Mouse (Mus musculus) small intestine, adult 2 months (tissue): ENCODE data around the gene Rin1. TPM values are rescaled to one million over a fixed set of nuclear protein-coding genes. Genes with fewer than 3 reads are reported as not detected.

Experiments
- H3K27ac ChIP-seq: fragments of 200-500 bp; 2 replicates; pipeline ENCODE4 v1.5.1; 2012; ENCODE audit warnings: low read depth, low read length, control low read depth, inconsistent platforms; ENCODE audit not compliant: insufficient read depth
- H3K27me3 ChIP-seq: fragments of 200-500 bp; 2 replicates; pipeline ENCODE4 v1.6.1; 2012; ENCODE audit warnings: mild to moderate bottlenecking, moderate library complexity, low read length, inconsistent platforms; ENCODE audit not compliant: control insufficient read depth, insufficient read depth
- H3K36me3 ChIP-seq: fragments of 200-500 bp; 2 replicates; pipeline ENCODE4 v1.6.1; 2012; ENCODE audit warnings: mild to moderate bottlenecking, low read length, control low read depth, inconsistent platforms; ENCODE audit not compliant: control insufficient read depth, insufficient read depth
- H3K4me1 ChIP-seq: fragments of 200-500 bp; 2 replicates; pipeline ENCODE4 v1.6.1; 2012; ENCODE audit warnings: low read length, inconsistent platforms, mixed read lengths; ENCODE audit not compliant: control insufficient read depth, insufficient read depth, insufficient read length
- H3K4me3 ChIP-seq: fragments of 200-500 bp; 2 replicates; pipeline ENCODE4 v1.5.1; 2012; ENCODE audit warnings: low read depth, mild to moderate bottlenecking, control low read depth, inconsistent platforms, low read length, moderate library complexity
- CTCF ChIP-seq: fragments of 200-500 bp; IDR thresholded peaks from 2 replicates; pipeline ENCODE4 v1.5.1; 2012; ENCODE audit warnings: low read depth, mild to moderate bottlenecking, control low read depth, inconsistent platforms, low read length, moderate library complexity, mixed read lengths; ENCODE audit not compliant: insufficient replicate concordance, insufficient read length; ENCODE audit errors: extremely low read depth
- POLR2A ChIP-seq: fragments of 200-500 bp; IDR thresholded peaks from 2 replicates; pipeline ENCODE4 v1.6.1; 2012; ENCODE audit warnings: low read depth, mild to moderate bottlenecking, control low read depth, inconsistent platforms, low read length, moderate library complexity
- WGBS: fragments of 180-500 bp; shearing (Covaris S2); methylation state at CpG from one replicate; pipeline ENCODE4 v1.1.7; 2018; 5-methylcytosine and 5-hydroxymethylcytosine counted together
- polyA plus RNA-seq: library from polyadenylated mRNA; depleted of rRNA; stranded (reverse); fragments of >200 nt; gene quantifications from 2 replicates; pipeline ENCODE4 v1.2.3, GENCODE M21; 2012

Gene Rin1
- polyA plus RNA-seq, 1 experiment, result 8.2 TPM

- Histone ChIP-seq H3K4me1 (peaks cover 14% of the 10 kb centered on the region), H3K4me3 (no peak overlapping the region), H3K27ac (no peak overlapping the region), H3K27me3 (peaks cover 23% of the 10 kb centered on the region), H3K36me3 (no peaks in the 10 kb centered on the region)
- no peak for TF ChIP-seq POLR2A
- no peak for TF ChIP-seq CTCF
- 36% methylated on average over 7 of the region's 7 CpGs for WGBS
Observed at GRCm38 (mm10) chr19:5065104-5065503, 14.8 kb downstream of the Rin1 start.

GRCm38 (mm10) chr19:5067040-5067799 lies 16.9 kb downstream of the Rin1 start:
- 13% methylated on average over 15 of the region's 15 CpGs for WGBS
- Histone ChIP-seq H3K27me3 (peaks cover 27% of the 10 kb centered on the region), H3K4me1 (peaks cover 14% of the 10 kb centered on the region), H3K4me3 (no peak overlapping the region), H3K36me3 (no peaks in the 10 kb centered on the region), H3K27ac (peak overlapping the region; percentile 35)
- TF ChIP-seq POLR2A, result no peak
- TF ChIP-seq CTCF, result no peak

GRCm38 (mm10) chr19:5067867-5068569 lies 17.7 kb downstream of the Rin1 start, which contains the start of gene Cd248:
Cd248 (plus strand) TSS chr19:5068078.
- peaks cover 27% of the 10 kb centered on the region for H3K27me3 ChIP-seq
- 3% methylated on average over 55 of the region's 56 CpGs for WGBS
- H3K27ac ChIP-seq, result peak within 1 kb of the TSS; percentile 35
- no peaks in the 10 kb centered on the region for H3K36me3 ChIP-seq
- no peak for TF ChIP-seq POLR2A
- H3K4me3 ChIP-seq, result peak within 1 kb of the TSS; percentile 61
- H3K4me1 ChIP-seq, result peaks cover 14% of the 10 kb centered on the region

DNA sequence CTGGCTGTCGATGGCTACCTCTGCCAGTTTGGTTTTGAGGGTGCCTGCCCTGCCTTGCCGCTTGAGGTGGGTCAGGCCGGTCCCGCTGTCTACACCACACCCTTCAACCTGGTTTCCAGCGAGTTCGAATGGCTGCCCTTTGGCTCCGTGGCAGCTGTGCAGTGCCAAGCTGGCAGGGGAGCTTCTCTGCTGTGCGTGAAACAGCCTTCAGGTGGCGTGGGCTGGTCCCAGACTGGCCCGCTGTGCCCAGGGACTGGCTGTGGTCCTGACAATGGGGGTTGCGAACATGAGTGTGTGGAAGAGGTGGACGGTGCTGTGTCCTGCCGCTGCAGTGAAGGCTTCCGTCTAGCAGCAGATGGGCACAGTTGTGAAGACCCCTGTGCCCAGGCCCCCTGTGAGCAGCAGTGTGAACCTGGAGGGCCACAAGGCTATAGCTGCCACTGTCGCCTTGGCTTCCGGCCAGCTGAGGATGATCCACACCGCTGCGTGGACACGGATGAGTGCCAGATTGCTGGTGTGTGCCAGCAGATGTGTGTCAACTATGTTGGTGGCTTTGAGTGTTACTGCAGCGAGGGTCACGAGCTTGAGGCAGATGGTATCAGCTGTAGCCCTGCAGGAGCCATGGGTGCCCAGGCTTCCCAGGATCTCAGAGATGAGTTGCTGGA lies 18.4 kb downstream of the Rin1 start:
- WGBS, result 33% methylated on average over 21 of the region's 21 CpGs
- Histone ChIP-seq H3K27me3 (peaks cover 27% of the 10 kb centered on the region), H3K4me1 (peaks cover 14% of the 10 kb centered on the region), H3K27ac (no peak overlapping the region), H3K4me3 (peak overlapping the region; percentile 61), H3K36me3 (no peaks in the 10 kb centered on the region)
- no peak for TF ChIP-seq POLR2A
- TF ChIP-seq CTCF, result no peak

- no peak for TF ChIP-seq CTCF
- no peak for TF ChIP-seq POLR2A
- Histone ChIP-seq H3K27ac (no peak overlapping the region), H3K4me1 (peaks cover 14% of the 10 kb centered on the region), H3K36me3 (no peaks in the 10 kb centered on the region), H3K4me3 (no peak overlapping the region), H3K27me3 (peaks cover 27% of the 10 kb centered on the region)
- WGBS, result 77% methylated on average over 5 of the region's 5 CpGs
Observed at GRCm38 (mm10) chr19:5069486-5069885, 19.2 kb downstream of the Rin1 start.

GRCm38 (mm10) chr19:5069978-5070377 lies 19.7 kb downstream of the Rin1 start:
- Histone ChIP-seq H3K4me3 (no peak overlapping the region), H3K4me1 (peaks cover 14% of the 10 kb centered on the region), H3K27me3 (peaks cover 27% of the 10 kb centered on the region), H3K36me3 (no peaks in the 10 kb centered on the region), H3K27ac (no peak overlapping the region)
- no peak for TF ChIP-seq CTCF
- TF ChIP-seq POLR2A, result no peak
- WGBS, result 85% methylated on average over 7 of the region's 7 CpGs

DNA sequence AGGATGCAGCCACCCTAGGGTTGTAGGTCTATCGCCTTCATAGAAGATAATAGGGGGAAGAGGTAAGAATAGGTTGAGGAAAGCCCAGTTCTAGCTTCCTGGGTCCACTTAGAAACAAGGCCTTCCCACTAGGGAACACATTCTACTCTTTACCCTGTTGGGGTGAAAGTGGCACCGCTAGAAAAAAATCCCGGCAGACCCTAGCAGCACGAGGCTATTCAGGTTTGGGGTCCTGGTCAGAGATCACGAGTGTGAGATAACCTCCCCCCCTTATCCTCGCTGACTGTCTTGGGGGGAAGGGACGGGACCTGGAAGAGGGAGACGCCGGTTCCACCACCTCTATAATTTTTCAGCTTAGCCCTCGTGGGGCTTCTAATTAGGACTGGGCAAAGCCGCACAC lies 20.8 kb downstream of the Rin1 start:
- WGBS, result 43% methylated on average over 11 of the region's 11 CpGs
- Histone ChIP-seq H3K27me3 (peaks cover 27% of the 10 kb centered on the region), H3K4me3 (peak overlapping the region; percentile 63), H3K27ac (no peak overlapping the region), H3K4me1 (peaks cover 14% of the 10 kb centered on the region), H3K36me3 (no peaks in the 10 kb centered on the region)
- no peak for TF ChIP-seq CTCF
- no peak for TF ChIP-seq POLR2A
